ENCODE assay signal across 14 mouse cellular contexts in the genomic region with DNA sequence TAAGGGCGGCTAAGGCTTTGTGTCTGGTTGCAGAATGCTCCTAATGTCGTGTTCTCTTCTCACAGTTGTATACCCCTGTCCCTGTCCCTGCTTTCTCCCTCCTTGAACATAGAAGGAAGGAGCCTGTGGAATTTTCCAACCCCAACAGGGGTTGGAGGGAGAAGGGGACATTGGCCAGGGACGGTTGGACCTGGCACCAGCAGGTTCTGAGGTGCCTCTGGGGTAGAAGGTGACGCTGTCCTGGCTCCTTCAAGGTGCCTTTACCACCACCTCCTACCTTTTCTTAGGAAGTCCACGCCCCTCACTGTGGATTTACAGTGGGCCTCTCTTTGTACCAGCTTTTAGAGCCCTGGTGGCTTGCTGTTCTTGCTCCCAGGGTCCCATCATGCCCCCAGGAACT. TPM values are rescaled to one million over a fixed set of nuclear protein-coding genes. Genes with fewer than 3 reads are reported as not detected.
DNase-seq lines count a peak whose midpoint lies in the region; ATAC-seq and TF ChIP-seq lines count a peak whose summit lies in the region.
"Had no signal": no experiment of that assay in that cellular context is flagged by ENCODE, and none has a peak within 500 bp of the region (broad histone marks: within the 10 kb centered on the region; RNA-seq: fewer than 3 reads in every experiment).

No protein-coding gene starts in this region.

- H3K36me3 ChIP-seq in heart, adult 2 months (ENCODE audit: control insufficient read depth, insufficient read depth, low read length): no peaks in the 10 kb centered on the region
- peaks cover under 1% of the 10 kb centered on the region; the same call in 1 of the 2 replicates for H3K36me3 ChIP-seq in kidney, embryonic 14.5 days (ENCODE audit: control insufficient read depth, insufficient read depth, low read length)
- H3K36me3 ChIP-seq in embryonic facial prominence, embryonic 14.5 days (ENCODE audit: control insufficient read depth, insufficient read depth, low read length): peaks cover 10% of the 10 kb centered on the region; the same call in 1 of the 2 replicates
- peaks cover 14% of the 10 kb centered on the region for H3K36me3 ChIP-seq in limb, embryonic 13.5 days

- WGBS in heart, adult 2 months: 57% methylated on average over 5 of the region's 5 CpGs
- 59% methylated on average over 5 of the region's 5 CpGs for WGBS in kidney, embryonic 14.5 days
- WGBS in embryonic facial prominence, embryonic 14.5 days: 69% methylated on average over 5 of the region's 5 CpGs
- WGBS in limb, embryonic 13.5 days: 66% methylated on average over 5 of the region's 5 CpGs

- H3K27me3 ChIP-seq in heart, adult 2 months (ENCODE audit: control insufficient read depth, insufficient read depth, low read length): no peaks in the 10 kb centered on the region
- peaks cover 9% of the 10 kb centered on the region; the same call in 1 of the 2 replicates for H3K27me3 ChIP-seq in kidney, embryonic 14.5 days (ENCODE audit: control insufficient read depth, insufficient read depth, low read length)
- H3K27me3 ChIP-seq in embryonic facial prominence, embryonic 14.5 days (replicated peaks; ENCODE audit: control insufficient read depth, insufficient read depth, low read length): no peaks in the 10 kb centered on the region; the same call in none of the 2 replicates
- H3K27me3 ChIP-seq in limb, embryonic 13.5 days: peaks cover 18% of the 10 kb centered on the region

- TF ChIP-seq EP300 in heart, adult 2 months (IDR thresholded peaks at IDR 0.05; ENCODE audit: insufficient read depth, low read depth, low read length): no peak

- peaks cover 11% of the 10 kb centered on the region for H3K4me1 ChIP-seq in heart, adult 2 months (ENCODE audit: control insufficient read depth, insufficient read depth, low read length)
- peaks cover 13% of the 10 kb centered on the region for H3K4me1 ChIP-seq in kidney, embryonic 14.5 days (ENCODE audit: control insufficient read depth, insufficient read depth, low read length)
- peaks cover 19% of the 10 kb centered on the region for H3K4me1 ChIP-seq in embryonic facial prominence, embryonic 14.5 days (ENCODE audit: control insufficient read depth, insufficient read depth, low read length)
- H3K4me1 ChIP-seq in limb, embryonic 13.5 days: peaks cover 48% of the 10 kb centered on the region

- H3K9me3 ChIP-seq in kidney, embryonic 14.5 days (ENCODE audit: control insufficient read depth, low read length): no peaks in the 10 kb centered on the region
- no peaks in the 10 kb centered on the region for H3K9me3 ChIP-seq in embryonic facial prominence, embryonic 14.5 days (ENCODE audit: control insufficient read depth, low read length)
- H3K9me3 ChIP-seq in limb, embryonic 13.5 days: no peaks in the 10 kb centered on the region

- H3K27ac ChIP-seq in heart, adult 2 months: peak overlapping the region; percentile 71
- H3K27ac ChIP-seq in kidney, embryonic 14.5 days (ENCODE audit: low read depth, low read length): no peak overlapping the region
- H3K27ac ChIP-seq in embryonic facial prominence, embryonic 14.5 days (replicated peaks; ENCODE audit: low read depth, low read length): no peak overlapping the region
- H3K27ac ChIP-seq in limb, embryonic 13.5 days: no peak overlapping the region; the same call in 1 of the 2 replicates
- H3K27ac ChIP-seq: liver, embryonic 14.5 days had no signal

- TF ChIP-seq CTCF in heart, adult 2 months (IDR thresholded peaks at IDR 0.05): no peak

- intact Hi-C loops in heart, adult 2 months (cut with DNase I): loop anchor here (1.0 kb wide), 1 partner anchor 8 kb away; no protein-coding TSS in a partner anchor
- intact Hi-C loops in left cerebral cortex, postnatal 10 days (cut with DNase I): loop anchor here (10.0 kb wide), 1 partner anchor 277 kb away; the partner anchor contains the start of gene Slc16a11

- no peaks in the 10 kb centered on the region for H3K79me2 ChIP-seq in heart, adult 2 months (replicated peaks; ENCODE audit: control insufficient read depth, insufficient read depth, low read length)

- H3K4me2 ChIP-seq in kidney, embryonic 14.5 days (replicated peaks; ENCODE audit: low read depth, low read length): no peak overlapping the region
- 0 out of 2 replicates have a peak overlapping the region, but pooled peaks have one; percentile 100 for H3K4me2 ChIP-seq in embryonic facial prominence, embryonic 14.5 days (ENCODE audit: low read depth, low read length)
- H3K4me2 ChIP-seq in limb, embryonic 13.5 days (replicated peaks): no peak overlapping the region

- no peak for ATAC-seq in kidney, embryonic 14.5 days (ENCODE audit: low FRiP score, low TSS enrichment)
- ATAC-seq in embryonic facial prominence, embryonic 14.5 days (ENCODE audit: low read depth): no peak
- ATAC-seq in limb, embryonic 13.5 days (ENCODE audit: low FRiP score, low read depth): no peak

- H3K4me3 ChIP-seq in heart, adult 2 months: no peak overlapping the region
- H3K4me3 ChIP-seq in kidney, embryonic 14.5 days (ENCODE audit: low read length): no peak overlapping the region
- H3K4me3 ChIP-seq in embryonic facial prominence, embryonic 14.5 days (ENCODE audit: low read depth, low read length): no peak overlapping the region
- no peak overlapping the region for H3K4me3 ChIP-seq in limb, embryonic 13.5 days

- H3K9ac ChIP-seq in heart, adult 2 months (ENCODE audit: low read depth, low read length): peak overlapping the region; percentile 34
- no peak overlapping the region for H3K9ac ChIP-seq in kidney, embryonic 14.5 days (ENCODE audit: low read depth, low read length)
- no peak overlapping the region for H3K9ac ChIP-seq in embryonic facial prominence, embryonic 14.5 days (ENCODE audit: low read depth, low read length)
- H3K9ac ChIP-seq in limb, embryonic 13.5 days: peak overlapping the region; percentile 39; the same call in 1 of the 2 replicates
- H3K9ac ChIP-seq: liver, embryonic 14.5 days had no signal

- TF ChIP-seq POLR2A in heart, adult 2 months (IDR thresholded peaks at IDR 0.05; ENCODE audit: insufficient read depth, low read depth, low read length): no peak

- no peak for DNase-seq in heart, adult 2 months
- no peak for DNase-seq in heart, adult 8-10 months (ENCODE audit: low spot score)
- peak; percentile 33 for DNase-seq in kidney, adult 18-20 months
- DNase-seq in embryonic facial prominence, embryonic 14.5 days (ENCODE audit: low spot score): no peak
- no peak for DNase-seq in left cerebral cortex, postnatal 10 days (ENCODE audit: extremely low spot score in 1 of 2, low spot score in 2 of 2)
- DNase-seq: cerebellum, adult 11-12 months; right cerebral cortex, adult 18-20 months had no signal

RNA-seq across cellular contexts. Expression of gene Ybx2, which starts 2.2 kb away (rescaled TPM):
- 10 to 100 TPM; 16.7 to 22.6 TPM for total RNA-seq in heart, adult 2 months (2021)
- polyA plus RNA-seq in heart, adult 2 months (2012; rRNA removed): 64.2 and 66.2 TPM in 2 replicates
- total RNA-seq in heart, adult 8-10 months (2022): 10 to 100 TPM; 13.8 to 32.7 (median 24.3) TPM
- 10.1 and 10.7 TPM in 2 replicates for polyA plus RNA-seq in kidney, embryonic 14.5 days (2014; fragmentation: Nextera tagmentation; extraction: Ambion mirVana)
- polyA plus RNA-seq in embryonic facial prominence, embryonic 14.5 days (2014; fragmentation: Nextera tagmentation; extraction: Ambion mirVana): 2.9 and 4.2 TPM in 2 replicates
- 9.3 and 9.7 TPM in 2 replicates for polyA plus RNA-seq in limb, embryonic 13.5 days (2015; fragmentation: Nextera tagmentation; extraction: Ambion mirVana)
- total RNA-seq in left cerebral cortex, postnatal 10 days (2021): 1 to 10 TPM; 9.5 TPM
- total RNA-seq: common myeloid progenitor, adult 5-6 weeks; neutrophil, adult 5-6 weeks had no signal

RNA-seq across cellular contexts. Expression of gene Slc2a4, which starts 10.2 kb away (rescaled TPM):
- total RNA-seq in heart, adult 2 months (2021): 100 to 1,000 TPM; 363 to 456 TPM
- polyA plus RNA-seq in heart, adult 2 months (2012; rRNA removed): 516 and 737 TPM in 2 replicates
- total RNA-seq in heart, adult 8-10 months (2022): 100 to 1,000 TPM; 435 to 503 (median 470) TPM
- polyA plus RNA-seq in kidney, embryonic 14.5 days (2014; fragmentation: Nextera tagmentation; extraction: Ambion mirVana): 11.7 and 14.1 TPM in 2 replicates
- polyA plus RNA-seq in embryonic facial prominence, embryonic 14.5 days (2014; fragmentation: Nextera tagmentation; extraction: Ambion mirVana): 16.9 and 20.8 TPM in 2 replicates
- 29.2 and 29.6 TPM in 2 replicates for polyA plus RNA-seq in limb, embryonic 13.5 days (2015; fragmentation: Nextera tagmentation; extraction: Ambion mirVana)
- 1 to 10 TPM; 1.3 to 1.4 TPM for total RNA-seq in left cerebral cortex, postnatal 10 days (2021)
- total RNA-seq: neutrophil, adult 5-6 weeks had no signal

RNA-seq across cellular contexts. Expression of gene Eif5a, which starts 16.1 kb away (rescaled TPM):
- 100 to 1,000 TPM; 397 to 444 TPM for total RNA-seq in heart, adult 2 months (2021)
- 360 and 540 TPM in 2 replicates for polyA plus RNA-seq in heart, adult 2 months (2012; rRNA removed)
- total RNA-seq in heart, adult 8-10 months (2022): 100 to 1,000 TPM; 410 to 451 (median 437) TPM
- 2,108 and 2,169 TPM in 2 replicates for polyA plus RNA-seq in kidney, embryonic 14.5 days (2014; fragmentation: Nextera tagmentation; extraction: Ambion mirVana)
- 1,503 and 1,606 TPM in 2 replicates for polyA plus RNA-seq in embryonic facial prominence, embryonic 14.5 days (2014; fragmentation: Nextera tagmentation; extraction: Ambion mirVana)
- 1,543 and 1,562 TPM in 2 replicates for polyA plus RNA-seq in limb, embryonic 13.5 days (2015; fragmentation: Nextera tagmentation; extraction: Ambion mirVana)
- 100 to 1,000 TPM; 525 to 535 TPM for total RNA-seq in left cerebral cortex, postnatal 10 days (2021)

RNA-seq across cellular contexts. Expression of gene Gps2, which starts 24.1 kb away (rescaled TPM):
- 10 to 100 TPM; 27.2 to 28.4 TPM for total RNA-seq in heart, adult 2 months (2021)
- 53.9 and 63.9 TPM in 2 replicates for polyA plus RNA-seq in heart, adult 2 months (2012; rRNA removed)
- 10 to 100 TPM; 23.2 to 32.1 (median 27.7) TPM for total RNA-seq in heart, adult 8-10 months (2022)
- polyA plus RNA-seq in kidney, embryonic 14.5 days (2014; fragmentation: Nextera tagmentation; extraction: Ambion mirVana): 73.4 and 82.0 TPM in 2 replicates
- polyA plus RNA-seq in embryonic facial prominence, embryonic 14.5 days (2014; fragmentation: Nextera tagmentation; extraction: Ambion mirVana): 55.0 and 57.2 TPM in 2 replicates
- 90.0 and 90.1 TPM in 2 replicates for polyA plus RNA-seq in limb, embryonic 13.5 days (2015; fragmentation: Nextera tagmentation; extraction: Ambion mirVana)
- total RNA-seq in left cerebral cortex, postnatal 10 days (2021): 10 to 100 TPM; 24.8 to 25.7 TPM

RNA-seq across cellular contexts. Expression of gene Cldn7, which starts 26.7 kb away (rescaled TPM):
- total RNA-seq in heart, adult 2 months (2021): not detected
- 0.50 and 3.5 TPM in 2 replicates for polyA plus RNA-seq in heart, adult 2 months (2012; rRNA removed)
- 1 to 10 TPM in 1 of 4 experiments, not detected in 3; 1.1 TPM for total RNA-seq in heart, adult 8-10 months (2022)
- 117 and 132 TPM in 2 replicates for polyA plus RNA-seq in kidney, embryonic 14.5 days (2014; fragmentation: Nextera tagmentation; extraction: Ambion mirVana)
- polyA plus RNA-seq in embryonic facial prominence, embryonic 14.5 days (2014; fragmentation: Nextera tagmentation; extraction: Ambion mirVana): 22.3 and 23.7 TPM in 2 replicates
- polyA plus RNA-seq in limb, embryonic 13.5 days (2015; fragmentation: Nextera tagmentation; extraction: Ambion mirVana): 13.4 and 14.4 TPM in 2 replicates
- total RNA-seq in left cerebral cortex, postnatal 10 days (2021): not detected
- total RNA-seq: common myeloid progenitor, adult 5-6 weeks; heart, postnatal 36 days; left cerebral cortex, adult 8-10 months had no signal

Comparison
In these comparisons a context has a peak if more than half of its experiments do, and no peak if none do; other contexts are left out.
1. H3K9ac ChIP-seq: peak in heart, adult 2 months (single experiment) and limb, embryonic 13.5 days (single experiment); none in kidney, embryonic 14.5 days (single experiment) and embryonic facial prominence, embryonic 14.5 days (single experiment).
2. RNA of gene Slc2a4, which starts 10.2 kb away (polyA plus RNA-seq): 516 to 737 TPM in heart, adult 2 months; 29.2 to 29.6 TPM in limb, embryonic 13.5 days, 16.9 to 20.8 TPM in embryonic facial prominence, embryonic 14.5 days and 11.7 to 14.1 TPM in kidney, embryonic 14.5 days; every median in the first group is over 10 times any median in the second.